Mouse (Mus musculus) erythroblast, adult 5-6 weeks (primary cell): ENCODE results near the gene Arfrp1. TPM values are rescaled to one million over a fixed set of nuclear protein-coding genes. Genes with fewer than 3 reads are reported as not detected.

ENCODE experiments used
- total RNA-seq, 2 experiments: library from RNA; stranded (forward) in 1 of 2; stranded (reverse) in 1 of 2; fragments of 150-400 nt in 1 of 2; fragments of 200-764, 138-1000 nt in 1 of 2; gene quantifications; 2 replicates each; pipeline versions ENCODE4 v1.2.3 to v1.2.4; 2015 to 2017; ENCODE audit warnings: low replicate concordance in 2 of 2

Gene Arfrp1
- total RNA-seq, 2 experiments from 2014 or later: 0.96 to 13.0 TPM

Other genes starting within 250 kb of the Arfrp1 start
- gene Kcnq2, start 230.1 kb downstream of the Arfrp1 start, total RNA-seq (2015; ENCODE audit: low replicate concordance): not detected in 2 replicates
- gene Kcnq2, start 230.1 kb downstream of the Arfrp1 start, total RNA-seq (2017; ENCODE audit: low replicate concordance): not detected in 2 replicates
- gene Eef1a2, start 208.4 kb downstream of the Arfrp1 start, total RNA-seq (2015; ENCODE audit: low replicate concordance): not detected in 2 replicates
- not detected in 2 replicates for gene Eef1a2, start 208.4 kb downstream of the Arfrp1 start, total RNA-seq (2017; ENCODE audit: low replicate concordance)
- gene Ppdpf, start 178.2 kb downstream of the Arfrp1 start, total RNA-seq (2015; ENCODE audit: low replicate concordance): 45.6 and 74.6 TPM in 2 replicates
- gene Ppdpf, start 178.2 kb downstream of the Arfrp1 start, total RNA-seq (2017; ENCODE audit: low replicate concordance): 3.9 and 6.9 TPM in 2 replicates
- gene Ptk6, start 162.6 kb downstream of the Arfrp1 start, total RNA-seq (2015; ENCODE audit: low replicate concordance): 0.21 TPM in 1 of 2 replicates, not detected in the other
- gene Ptk6, start 162.6 kb downstream of the Arfrp1 start, total RNA-seq (2017; ENCODE audit: low replicate concordance): 0.14 TPM in 1 of 2 replicates, not detected in the other
- not detected in 2 replicates for gene Srms, start 152.2 kb downstream of the Arfrp1 start, total RNA-seq (2015; ENCODE audit: low replicate concordance)
- not detected in 2 replicates for gene Srms, start 152.2 kb downstream of the Arfrp1 start, total RNA-seq (2017; ENCODE audit: low replicate concordance)
- 1.3 and 20.8 TPM in 2 replicates for gene Fndc11, start 145.4 kb downstream of the Arfrp1 start, total RNA-seq (2015; ENCODE audit: low replicate concordance)
- 0.98 and 1.4 TPM in 2 replicates for gene Fndc11, start 145.4 kb downstream of the Arfrp1 start, total RNA-seq (2017; ENCODE audit: low replicate concordance)
- gene Helz2, start 123.4 kb downstream of the Arfrp1 start, total RNA-seq (2015; ENCODE audit: low replicate concordance): 8.6 and 10.0 TPM in 2 replicates
- gene Helz2, start 123.4 kb downstream of the Arfrp1 start, total RNA-seq (2017; ENCODE audit: low replicate concordance): 11.8 and 12.1 TPM in 2 replicates
- 23.6 and 24.6 TPM in 2 replicates for gene Gmeb2, start 77.4 kb downstream of the Arfrp1 start, total RNA-seq (2015; ENCODE audit: low replicate concordance)
- gene Gmeb2, start 77.4 kb downstream of the Arfrp1 start, total RNA-seq (2017; ENCODE audit: low replicate concordance): 15.4 and 41.7 TPM in 2 replicates
- not detected in 2 replicates for gene Stmn3, start 50.9 kb downstream of the Arfrp1 start, total RNA-seq (2015; ENCODE audit: low replicate concordance)
- not detected in 2 replicates for gene Stmn3, start 50.9 kb downstream of the Arfrp1 start, total RNA-seq (2017; ENCODE audit: low replicate concordance)
- 7.7 and 17.5 TPM in 2 replicates for gene Rtel1, start 45.7 kb downstream of the Arfrp1 start, total RNA-seq (2015; ENCODE audit: low replicate concordance)
- gene Rtel1, start 45.7 kb downstream of the Arfrp1 start, total RNA-seq (2017; ENCODE audit: low replicate concordance): 19.9 and 23.7 TPM in 2 replicates
- 0.77 and 2.3 TPM in 2 replicates for gene Zgpat, start 476 bp downstream of the Arfrp1 start, total RNA-seq (2015; ENCODE audit: low replicate concordance)
- gene Zgpat, start 476 bp downstream of the Arfrp1 start, total RNA-seq (2017; ENCODE audit: low replicate concordance): 10.5 and 11.0 TPM in 2 replicates
- gene Lime1, start 14.7 kb upstream of the Arfrp1 start, total RNA-seq (2015; ENCODE audit: low replicate concordance): 8.8 and 11.5 TPM in 2 replicates
- 2.5 and 3.8 TPM in 2 replicates for gene Lime1, start 14.7 kb upstream of the Arfrp1 start, total RNA-seq (2017; ENCODE audit: low replicate concordance)
- 1.9 and 2.9 TPM in 2 replicates for gene Zbtb46, start 94.0 kb upstream of the Arfrp1 start, total RNA-seq (2015; ENCODE audit: low replicate concordance)
- gene Zbtb46, start 94.0 kb upstream of the Arfrp1 start, total RNA-seq (2017; ENCODE audit: low replicate concordance): 5.4 and 6.2 TPM in 2 replicates
- gene Abhd16b, start 127.8 kb upstream of the Arfrp1 start, total RNA-seq (2015; ENCODE audit: low replicate concordance): not detected in 2 replicates
- not detected in 2 replicates for gene Abhd16b, start 127.8 kb upstream of the Arfrp1 start, total RNA-seq (2017; ENCODE audit: low replicate concordance)
- 21.3 and 27.5 TPM in 2 replicates for gene Tpd52l2, start 131.7 kb upstream of the Arfrp1 start, total RNA-seq (2015; ENCODE audit: low replicate concordance)
- gene Tpd52l2, start 131.7 kb upstream of the Arfrp1 start, total RNA-seq (2017; ENCODE audit: low replicate concordance): 25.3 and 41.0 TPM in 2 replicates
- gene Dnajc5, start 155.1 kb upstream of the Arfrp1 start, total RNA-seq (2015; ENCODE audit: low replicate concordance): 8.2 and 17.1 TPM in 2 replicates
- 12.7 and 14.8 TPM in 2 replicates for gene Dnajc5, start 155.1 kb upstream of the Arfrp1 start, total RNA-seq (2017; ENCODE audit: low replicate concordance)
- gene Uckl1, start 219.5 kb upstream of the Arfrp1 start, total RNA-seq (2015; ENCODE audit: low replicate concordance): 18.8 and 40.8 TPM in 2 replicates
- gene Uckl1, start 219.5 kb upstream of the Arfrp1 start, total RNA-seq (2017; ENCODE audit: low replicate concordance): 11.6 and 16.0 TPM in 2 replicates
- gene Prpf6, start 226.5 kb upstream of the Arfrp1 start, total RNA-seq (2015; ENCODE audit: low replicate concordance): 9.2 and 16.9 TPM in 2 replicates
- gene Prpf6, start 226.5 kb upstream of the Arfrp1 start, total RNA-seq (2017; ENCODE audit: low replicate concordance): 21.0 and 30.1 TPM in 2 replicates
- gene Zfp512b, start 227.4 kb upstream of the Arfrp1 start, total RNA-seq (2015; ENCODE audit: low replicate concordance): 2.1 and 6.3 TPM in 2 replicates
- gene Zfp512b, start 227.4 kb upstream of the Arfrp1 start, total RNA-seq (2017; ENCODE audit: low replicate concordance): 1.5 and 5.1 TPM in 2 replicates
- 0.63 and 4.0 TPM in 2 replicates for gene Samd10, start 233.8 kb upstream of the Arfrp1 start, total RNA-seq (2015; ENCODE audit: low replicate concordance)
- 0.56 and 1.9 TPM in 2 replicates for gene Samd10, start 233.8 kb upstream of the Arfrp1 start, total RNA-seq (2017; ENCODE audit: low replicate concordance)